In the genomic region with DNA sequence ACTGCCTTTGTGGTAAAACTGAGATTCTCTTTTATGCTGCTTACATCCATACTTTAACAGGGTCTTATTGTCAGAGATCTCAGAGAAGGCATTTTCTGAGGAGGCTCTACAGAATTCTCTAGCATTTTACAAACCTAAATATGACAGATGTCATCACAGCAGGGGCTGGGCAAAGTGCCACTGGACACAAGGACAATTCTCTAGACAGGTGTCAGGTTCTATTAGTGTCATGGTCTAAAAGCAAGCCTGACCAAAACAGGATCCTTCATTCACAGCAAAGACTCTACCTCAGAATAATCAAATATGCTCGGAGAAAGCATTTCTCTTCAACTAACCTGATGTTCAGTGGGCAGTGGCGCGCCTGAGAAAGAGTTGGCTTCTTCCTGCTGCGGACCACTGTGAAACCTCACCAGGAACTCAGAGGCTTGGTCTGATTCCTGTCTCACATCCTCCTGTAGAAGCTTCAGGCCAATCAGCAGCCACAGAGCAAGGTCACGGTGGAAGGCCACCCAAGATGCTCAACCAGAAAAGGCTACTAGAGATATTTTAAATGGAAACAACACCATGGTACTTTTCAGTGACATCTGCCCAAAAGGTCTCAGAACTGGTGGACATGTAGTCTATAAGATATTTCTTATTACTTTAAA, we compare ENCODE assay signal across 19 mouse cellular contexts.
DNase-seq lines count a peak whose midpoint lies in the region; ATAC-seq and TF ChIP-seq lines count a peak whose summit lies in the region.
"Had no signal": no experiment of that assay in that cellular context is flagged by ENCODE, and none has a peak within 500 bp of the region (broad histone marks: within the 10 kb centered on the region; RNA-seq: fewer than 3 reads in every experiment).

No protein-coding gene starts in this region.

- no peak overlapping the region for H3K9ac ChIP-seq in hindbrain, postnatal 0 days (replicated peaks; ENCODE audit: low read length)
- no peak overlapping the region for H3K9ac ChIP-seq in hindbrain, embryonic 12.5 days
- no peak overlapping the region for H3K9ac ChIP-seq in forebrain, embryonic 12.5 days
- H3K9ac ChIP-seq: limb, embryonic 12.5 days; liver, embryonic 12.5 days; stomach, embryonic 15.5 days had no signal

- peaks cover 4% of the 10 kb centered on the region; the same call in 1 of the 2 replicates for H3K4me1 ChIP-seq in hindbrain, postnatal 0 days (ENCODE audit: insufficient read depth, low read length)
- H3K4me1 ChIP-seq in hindbrain, embryonic 12.5 days = peaks cover 8% of the 10 kb centered on the region
- H3K4me1 ChIP-seq in cerebellum, adult 2 months (ENCODE audit: control insufficient read depth, insufficient read depth, low read length) = peaks cover 23% of the 10 kb centered on the region
- H3K4me1 ChIP-seq in forebrain, embryonic 12.5 days = 0 out of 2 replicates have a peak, but pooled peaks cover 6% of the 10 kb centered on the region
- H3K4me1 ChIP-seq: liver, embryonic 12.5 days; stomach, embryonic 15.5 days had no signal

- ATAC-seq in hindbrain, postnatal 0 days = 0 out of 2 replicates have a peak, but pooled peaks have one; percentile 45
- ATAC-seq in hindbrain, embryonic 12.5 days (ENCODE audit: low FRiP score) = no peak
- no peak for ATAC-seq in forebrain, embryonic 12.5 days (ENCODE audit: low FRiP score)
- ATAC-seq: liver, embryonic 12.5 days; midbrain, embryonic 16.5 days had no signal

- H3K4me2 ChIP-seq in hindbrain, postnatal 0 days (ENCODE audit: low read depth, low read length) = no peak overlapping the region
- H3K4me2 ChIP-seq in hindbrain, embryonic 12.5 days (replicated peaks) = no peak overlapping the region
- no peak overlapping the region for H3K4me2 ChIP-seq in forebrain, embryonic 12.5 days
- H3K4me2 ChIP-seq: limb, embryonic 12.5 days; liver, embryonic 12.5 days; stomach, embryonic 15.5 days had no signal

- peak; percentile 81 for DNase-seq in hindbrain, postnatal 0 days (ENCODE audit: low spot score)
- peak; percentile 97 for DNase-seq in brain, adult 2 months (ENCODE audit: low read depth, low spot score)
- peak; percentile 98 to 99 for DNase-seq in cerebellum, adult 2 months
- peak; percentile 99 to 100 for DNase-seq in cerebellum, postnatal 36 days
- DNase-seq in lung, postnatal 36 days = no peak
- no peak for DNase-seq in urinary bladder, postnatal 36 days (ENCODE audit: low spot score in 2 of 2)
- DNase-seq: gastrocnemius, postnatal 10 days; kidney, adult 9 months; kidney, postnatal 36 days; lung, adult 2 months; thymus, adult 18-20 months had no signal

- TF ChIP-seq POLR2A in cerebellum, adult 2 months (IDR thresholded peaks at IDR 0.05; ENCODE audit: borderline replicate concordance, insufficient read depth, low read length) = no peak

- no peaks in the 10 kb centered on the region for H3K27me3 ChIP-seq in hindbrain, postnatal 0 days (ENCODE audit: insufficient read depth, low read length)
- no peaks in the 10 kb centered on the region for H3K27me3 ChIP-seq in hindbrain, embryonic 12.5 days
- no peaks in the 10 kb centered on the region for H3K27me3 ChIP-seq in cerebellum, adult 2 months (ENCODE audit: control insufficient read depth, insufficient read depth, low read length)
- peaks cover 5% of the 10 kb centered on the region; the same call in 1 of the 2 replicates for H3K27me3 ChIP-seq in forebrain, embryonic 12.5 days
- H3K27me3 ChIP-seq: liver, embryonic 12.5 days; stomach, embryonic 15.5 days had no signal

- H3K27ac ChIP-seq in hindbrain, postnatal 0 days = no peak overlapping the region
- no peak overlapping the region for H3K27ac ChIP-seq in hindbrain, embryonic 12.5 days
- peak overlapping the region; percentile 84 for H3K27ac ChIP-seq in cerebellum, adult 2 months (ENCODE audit: insufficient read depth, low read length)
- H3K27ac ChIP-seq in forebrain, embryonic 12.5 days = no peak overlapping the region
- H3K27ac ChIP-seq: embryonic facial prominence, embryonic 10.5 days; left cerebral cortex, adult 2 months; limb, embryonic 12.5 days; liver, embryonic 12.5 days; stomach, embryonic 15.5 days had no signal

- no peaks in the 10 kb centered on the region for H3K36me3 ChIP-seq in hindbrain, postnatal 0 days (ENCODE audit: insufficient read depth, low read length)
- no peaks in the 10 kb centered on the region for H3K36me3 ChIP-seq in hindbrain, embryonic 12.5 days
- H3K36me3 ChIP-seq in forebrain, embryonic 12.5 days (replicated peaks) = no peaks in the 10 kb centered on the region
- H3K36me3 ChIP-seq: embryonic facial prominence, embryonic 10.5 days; limb, embryonic 12.5 days; liver, embryonic 12.5 days; stomach, embryonic 15.5 days had no signal

- H3K9me3 ChIP-seq in hindbrain, postnatal 0 days (ENCODE audit: low read length) = no peaks in the 10 kb centered on the region
- H3K9me3 ChIP-seq in hindbrain, embryonic 12.5 days (replicated peaks) = no peaks in the 10 kb centered on the region; the same call in 1 of the 2 replicates
- peaks cover 3% of the 10 kb centered on the region; the same call in 1 of the 2 replicates for H3K9me3 ChIP-seq in forebrain, embryonic 12.5 days
- H3K9me3 ChIP-seq: embryonic facial prominence, embryonic 10.5 days; liver, embryonic 12.5 days; stomach, embryonic 15.5 days had no signal

- TF ChIP-seq CTCF in hindbrain, postnatal 0 days (IDR thresholded peaks at IDR 0.05; ENCODE audit: low read depth) = no peak
- TF ChIP-seq CTCF in cerebellum, adult 2 months (IDR thresholded peaks at IDR 0.05; ENCODE audit: borderline replicate concordance, insufficient read depth, low read depth, low read length) = no peak

- WGBS in hindbrain, postnatal 0 days = 69% methylated on average over 5 of the region's 5 CpGs
- 88% methylated on average over 5 of the region's 5 CpGs for WGBS in hindbrain, embryonic 12.5 days
- 10% methylated on average over 5 of the region's 5 CpGs for WGBS in cerebellum, adult 2 months
- WGBS in forebrain, embryonic 12.5 days = 92% methylated on average over 5 of the region's 5 CpGs

- no peak overlapping the region for H3K4me3 ChIP-seq in hindbrain, postnatal 0 days (ENCODE audit: low read length)
- H3K4me3 ChIP-seq in hindbrain, embryonic 12.5 days = no peak overlapping the region
- H3K4me3 ChIP-seq in cerebellum, adult 2 months (replicated peaks; ENCODE audit: insufficient read depth, low read depth, low read length) = no peak overlapping the region
- no peak overlapping the region for H3K4me3 ChIP-seq in forebrain, embryonic 12.5 days (replicated peaks)
- H3K4me3 ChIP-seq: embryonic facial prominence, embryonic 10.5 days; left cerebral cortex, adult 2 months; limb, embryonic 12.5 days; liver, embryonic 12.5 days; stomach, embryonic 15.5 days had no signal

Comparison
In these comparisons a context has a peak if more than half of its experiments do, and no peak if none do; other contexts are left out.
1. DNase-seq: peak in hindbrain, postnatal 0 days (single experiment), brain, adult 2 months (single experiment), cerebellum, adult 2 months (2 of 2) and cerebellum, postnatal 36 days (2 of 2); none in lung, postnatal 36 days (single experiment) and urinary bladder, postnatal 36 days (0 of 2).